Mouse (Mus musculus) stomach, postnatal 0 days (tissue): ENCODE measurements around the gene Dqx1.

Experiments
- CTCF ChIP-seq: IDR thresholded peaks from 2 replicates; pipeline ENCODE4 v1.5.1; 2016; ENCODE audit warnings: antibody characterized with exemption, low read depth, mild to moderate bottlenecking, moderate library complexity
- EP300 ChIP-seq: optimal IDR thresholded peaks from 2 replicates; pipeline ENCODE3; 2016; ENCODE audit warnings: antibody characterized with exemption

- peak; percentile 83 for TF ChIP-seq CTCF
- TF ChIP-seq EP300: no peak
Observed at GRCm38 (mm10) chr6:83101316-83101687, 43.7 kb downstream of the Dqx1 start, which contains the start of the genes Ccdc142 and Gm42688.
